ENCODE assay signal across 15 mouse cellular contexts in genomic region chr10:125498347-125498746, GRCm38 (mm10).
A peak's percentile ranks its signal among the peaks of the same experiment; 100 is the strongest.
DNase-seq lines count a peak whose midpoint lies in the region; ATAC-seq and TF ChIP-seq lines count a peak whose summit lies in the region.
"Had no signal": no experiment of that assay in that cellular context is flagged by ENCODE, and none has a peak within 500 bp of the region (broad histone marks: within the 10 kb centered on the region; RNA-seq: fewer than 3 reads in every experiment).

No protein-coding gene starts in this region.

- DNase-seq in frontal cortex, postnatal 36 days (ENCODE audit: low spot score in 2 of 2), result no peak
- peak in 1 of 2 experiments; percentile 18 for DNase-seq in layer of hippocampus, adult 2 months (ENCODE audit: low spot score in 2 of 2)
- DNase-seq in layer of hippocampus, postnatal 25 days (ENCODE audit: extremely low spot score in 1 of 2, low spot score in 1 of 2), result no peak
- peak; percentile 12 for DNase-seq in Muller cell, postnatal 12 days (ENCODE audit: inconsistent ontology term)
- no peak for DNase-seq in right cerebral cortex, postnatal 36 days (ENCODE audit: low spot score in 2 of 2)
- no peak for DNase-seq in thymus, postnatal 36 days
- DNase-seq: kidney, postnatal 10 days; right cerebral cortex, postnatal 25 days had no signal

- TF ChIP-seq CTCF in layer of hippocampus, adult 2 months (conservative IDR thresholded peaks at IDR 0.05), result peak; percentile 83

- no peak overlapping the region for H3K4me3 ChIP-seq in layer of hippocampus, adult 2 months
- H3K4me3 ChIP-seq: erythroblast, embryonic 14.5 days; heart, embryonic 13.5 days; liver, embryonic 15.5 days; stomach, embryonic 15.5 days had no signal

- H3K27ac ChIP-seq in layer of hippocampus, adult 2 months, result no peak overlapping the region
- H3K27ac ChIP-seq: heart, embryonic 13.5 days; liver, embryonic 15.5 days; stomach, embryonic 15.5 days had no signal

- 0 out of 2 replicates have a peak, but pooled peaks have one; percentile 52 for ATAC-seq in frontal cortex, adult (ENCODE audit: low TSS enrichment)
- 0 out of 2 replicates have a peak, but pooled peaks have one; percentile 47 for ATAC-seq in common myeloid progenitor, adult 5-6 weeks (replicated peaks; ENCODE audit: low read depth, poor library complexity, severe bottlenecking)
- ATAC-seq: hindbrain, embryonic 16.5 days had no signal
